Mouse (Mus musculus): ENCODE data around the gene Slc38a1.

DNA sequence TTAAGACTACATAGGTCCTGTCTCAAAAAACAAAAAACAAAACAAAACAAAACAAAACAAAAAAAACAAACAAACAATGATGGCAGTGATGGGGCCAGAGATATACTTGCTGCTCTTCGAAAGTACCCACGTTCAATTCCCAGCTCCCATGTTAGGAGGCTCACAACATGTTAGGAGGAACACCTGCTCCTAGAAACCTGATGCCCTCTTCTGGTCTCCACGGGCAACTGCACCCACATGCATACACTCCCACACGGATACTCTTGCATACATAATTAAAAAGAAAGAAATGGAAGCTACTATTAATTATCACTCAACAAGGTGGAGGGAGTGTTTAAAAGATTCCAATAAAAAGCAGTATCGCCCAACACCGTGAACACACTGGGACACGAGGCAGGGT, 20.3 kb downstream of the Slc38a1 start:
- TF ChIP-seq CTCF (IDR thresholded peaks at IDR 0.05; ENCODE audit: low read depth, low read length) (peak; percentile 5; the same call in 1 of the 2 replicates), POLR2A (IDR thresholded peaks at IDR 0.05; ENCODE audit: extremely low read depth, insufficient read depth, low read length) (no peak)

Measured in liver, adult 2 months (tissue).